Comparison of ENCODE assay signal across 9 mouse cellular contexts in genomic region chr4:58501012-58501777, GRCm38 (mm10). TPM values are rescaled to one million over a fixed set of nuclear protein-coding genes. Genes with fewer than 3 reads are reported as not detected.
DNase-seq lines count a peak whose midpoint lies in the region; ATAC-seq and TF ChIP-seq lines count a peak whose summit lies in the region.
"Had no signal": no experiment of that assay in that cellular context is flagged by ENCODE, and none has a peak within 500 bp of the region (broad histone marks: within the 10 kb centered on the region; RNA-seq: fewer than 3 reads in every experiment).

No protein-coding gene starts in this region.

- no peaks in the 10 kb centered on the region for H3K27me3 ChIP-seq in lung, postnatal 0 days (replicated peaks; ENCODE audit: insufficient read depth, low read length)
- no peaks in the 10 kb centered on the region for H3K27me3 ChIP-seq in forebrain, embryonic 16.5 days (replicated peaks; ENCODE audit: control insufficient read depth, insufficient read depth, low read length)
- no peaks in the 10 kb centered on the region for H3K27me3 ChIP-seq in limb, embryonic 15.5 days
- H3K27me3 ChIP-seq in stomach, postnatal 0 days (ENCODE audit: control insufficient read depth, insufficient read depth, low read length), result no peaks in the 10 kb centered on the region

- H3K4me3 ChIP-seq in lung, postnatal 0 days (ENCODE audit: low read depth, low read length), result no peak overlapping the region
- no peak overlapping the region for H3K4me3 ChIP-seq in forebrain, embryonic 16.5 days (replicated peaks; ENCODE audit: low read length)
- H3K4me3 ChIP-seq in limb, embryonic 15.5 days, result no peak overlapping the region
- no peak overlapping the region for H3K4me3 ChIP-seq in stomach, postnatal 0 days (ENCODE audit: low read depth, low read length)

- H3K9me3 ChIP-seq in lung, postnatal 0 days (ENCODE audit: low read length), result no peaks in the 10 kb centered on the region
- H3K9me3 ChIP-seq in forebrain, embryonic 16.5 days (ENCODE audit: control insufficient read depth, low read length), result no peaks in the 10 kb centered on the region
- H3K9me3 ChIP-seq in limb, embryonic 15.5 days, result no peaks in the 10 kb centered on the region
- no peaks in the 10 kb centered on the region for H3K9me3 ChIP-seq in stomach, postnatal 0 days (ENCODE audit: control insufficient read depth, low read length)

- no peak overlapping the region for H3K27ac ChIP-seq in lung, postnatal 0 days (ENCODE audit: low read length)
- H3K27ac ChIP-seq in forebrain, embryonic 16.5 days (ENCODE audit: low read length), result no peak overlapping the region
- H3K27ac ChIP-seq in limb, embryonic 15.5 days, result peak overlapping the region; percentile 77
- H3K27ac ChIP-seq in stomach, postnatal 0 days (replicated peaks), result no peak overlapping the region

- H3K4me1 ChIP-seq in lung, postnatal 0 days (ENCODE audit: insufficient read depth, low read depth, low read length), result no peaks in the 10 kb centered on the region
- peaks cover 8% of the 10 kb centered on the region; the same call in 1 of the 2 replicates for H3K4me1 ChIP-seq in forebrain, embryonic 16.5 days (replicated peaks; ENCODE audit: control insufficient read depth, insufficient read depth, low read length)
- peaks cover 53% of the 10 kb centered on the region for H3K4me1 ChIP-seq in limb, embryonic 15.5 days
- H3K4me1 ChIP-seq in stomach, postnatal 0 days (replicated peaks; ENCODE audit: control insufficient read depth, insufficient read depth), result peaks cover 3% of the 10 kb centered on the region

- no peak overlapping the region for H3K9ac ChIP-seq in lung, postnatal 0 days (replicated peaks; ENCODE audit: low read depth)
- no peak overlapping the region for H3K9ac ChIP-seq in forebrain, embryonic 16.5 days (replicated peaks; ENCODE audit: low read depth, low read length)
- no peak overlapping the region for H3K9ac ChIP-seq in limb, embryonic 15.5 days
- H3K9ac ChIP-seq in stomach, postnatal 0 days (ENCODE audit: low read length), result no peak overlapping the region
- H3K9ac ChIP-seq: lung, embryonic 14.5 days had no signal

- 66% methylated on average over 21 of the region's 21 CpGs for WGBS in lung, postnatal 0 days
- 52% methylated on average over 21 of the region's 21 CpGs for WGBS in forebrain, embryonic 16.5 days
- WGBS in limb, embryonic 15.5 days, result 26% methylated on average over 21 of the region's 21 CpGs
- 64% methylated on average over 21 of the region's 21 CpGs for WGBS in stomach, postnatal 0 days

- TF ChIP-seq EP300 in lung, postnatal 0 days (IDR thresholded peaks at IDR 0.05), result no peak
- TF ChIP-seq EP300 in stomach, postnatal 0 days (optimal IDR thresholded peaks at IDR 0.05), result no peak

- peak; percentile 78 for ATAC-seq in lung, postnatal 0 days
- peak; percentile 74 for ATAC-seq in forebrain, embryonic 16.5 days
- peak; percentile 84 for ATAC-seq in limb, embryonic 15.5 days (ENCODE audit: insufficient number of reproducible peaks, low FRiP score, low TSS enrichment, low read depth)
- 0 out of 2 replicates have a peak, but pooled peaks have one; percentile 46 for ATAC-seq in stomach, postnatal 0 days (ENCODE audit: low FRiP score, low TSS enrichment)

- no peaks in the 10 kb centered on the region for H3K36me3 ChIP-seq in lung, postnatal 0 days (ENCODE audit: insufficient read depth, low read length)
- no peaks in the 10 kb centered on the region for H3K36me3 ChIP-seq in forebrain, embryonic 16.5 days (ENCODE audit: control insufficient read depth, insufficient read depth)
- H3K36me3 ChIP-seq in limb, embryonic 15.5 days, result peaks cover 22% of the 10 kb centered on the region
- H3K36me3 ChIP-seq in stomach, postnatal 0 days (ENCODE audit: control insufficient read depth, insufficient read depth, low read length), result no peaks in the 10 kb centered on the region

- TF ChIP-seq CTCF in lung, postnatal 0 days (IDR thresholded peaks at IDR 0.05), result no peak
- no peak for TF ChIP-seq CTCF in stomach, postnatal 0 days (IDR thresholded peaks at IDR 0.05; ENCODE audit: low read depth)

- no peak overlapping the region for H3K4me2 ChIP-seq in lung, postnatal 0 days (replicated peaks; ENCODE audit: low read depth, low read length)
- H3K4me2 ChIP-seq in forebrain, embryonic 16.5 days (ENCODE audit: low read length), result no peak overlapping the region
- no peak overlapping the region for H3K4me2 ChIP-seq in limb, embryonic 15.5 days
- H3K4me2 ChIP-seq in stomach, postnatal 0 days (replicated peaks; ENCODE audit: low read depth), result no peak overlapping the region
- H3K4me2 ChIP-seq: lung, embryonic 14.5 days had no signal

- peak; percentile 35 for DNase-seq in lung, postnatal 0 days (ENCODE audit: low spot score)
- no peak for DNase-seq in lung, postnatal 4 days
- no peak for DNase-seq in stomach, postnatal 0 days (ENCODE audit: low spot score)
- no peak for DNase-seq in thymus, adult 18-20 months
- DNase-seq in spleen, adult 12 weeks (ENCODE audit: low spot score), result no peak
- DNase-seq: cerebellum, adult 2 months; lung, embryonic 14.5 days had no signal

RNA-seq across cellular contexts. Expression of gene Lpar1, which starts 52.5 kb away (rescaled TPM):
- polyA plus RNA-seq in lung, postnatal 0 days (2015; fragmentation: Nextera tagmentation; extraction: Ambion mirVana), result 29.5 and 31.8 TPM in 2 replicates
- 28.7 and 38.3 TPM in 2 replicates for polyA plus RNA-seq in forebrain, embryonic 16.5 days (2015; fragmentation: Nextera tagmentation; extraction: Ambion mirVana)
- 150 and 151 TPM in 2 replicates for polyA plus RNA-seq in limb, embryonic 15.5 days (2015; fragmentation: Nextera tagmentation; extraction: Ambion mirVana)
- polyA plus RNA-seq in stomach, postnatal 0 days (2015; fragmentation: Nextera tagmentation; extraction: Ambion mirVana), result 36.4 and 37.5 TPM in 2 replicates
